Mouse (Mus musculus): ENCODE measurements around the gene Pfn1. TPM values are rescaled to one million over a fixed set of nuclear protein-coding genes. Genes with fewer than 3 reads are reported as not detected.

Gene Pfn1
- polyA plus RNA-seq, 1 experiment: 1,801 TPM

DNA sequence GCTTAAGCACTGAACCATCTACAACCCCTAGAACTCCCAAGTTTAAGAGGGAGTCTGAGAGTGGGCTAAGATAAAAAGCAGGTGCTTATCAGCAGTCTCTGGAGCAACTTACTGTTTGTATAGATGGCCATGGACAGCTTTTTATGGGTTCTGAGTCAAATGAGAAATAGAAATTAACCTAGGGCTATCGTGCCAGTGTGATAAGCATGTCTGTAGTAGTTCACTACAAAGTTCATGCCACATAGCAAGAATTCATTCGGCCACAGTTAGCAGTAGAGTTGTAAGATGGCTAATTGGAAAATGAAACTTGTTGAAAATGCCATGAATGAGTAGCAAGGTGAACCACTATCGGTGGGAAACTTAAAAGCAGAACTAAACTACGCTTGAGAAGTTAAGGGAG is 5.9 kb downstream of the Pfn1 start:
- H3K4me3 ChIP-seq (ENCODE audit: insufficient read depth, low read length): peak overlapping the region; percentile 92
- peak overlapping the region; percentile 97; the same call in 1 of the 2 replicates for H3K27ac ChIP-seq (ENCODE audit: insufficient read depth, low read depth, low read length)
- peaks cover 28% of the 10 kb centered on the region for H3K4me1 ChIP-seq (ENCODE audit: control insufficient read depth, insufficient read depth, low read length)
- TF ChIP-seq POLR2A (IDR thresholded peaks at IDR 0.05; ENCODE audit: borderline replicate concordance, low read depth, low read length) (no peak), CTCF (IDR thresholded peaks at IDR 0.05; ENCODE audit: low read depth, low read length) (no peak)

- no peak for TF ChIP-seq POLR2A (IDR thresholded peaks at IDR 0.05; ENCODE audit: borderline replicate concordance, low read depth, low read length)
- no peak for TF ChIP-seq CTCF (IDR thresholded peaks at IDR 0.05; ENCODE audit: low read depth, low read length)
- peak overlapping the region; percentile 92 for H3K4me3 ChIP-seq (ENCODE audit: insufficient read depth, low read length)
- peaks cover 28% of the 10 kb centered on the region for H3K4me1 ChIP-seq (ENCODE audit: control insufficient read depth, insufficient read depth, low read length)
- H3K27ac ChIP-seq (ENCODE audit: insufficient read depth, low read depth, low read length): peak overlapping the region; percentile 97
These were observed 6.6 kb downstream of the Pfn1 start for GRCm38 (mm10) chr11:70647716-70648420.

DNA sequence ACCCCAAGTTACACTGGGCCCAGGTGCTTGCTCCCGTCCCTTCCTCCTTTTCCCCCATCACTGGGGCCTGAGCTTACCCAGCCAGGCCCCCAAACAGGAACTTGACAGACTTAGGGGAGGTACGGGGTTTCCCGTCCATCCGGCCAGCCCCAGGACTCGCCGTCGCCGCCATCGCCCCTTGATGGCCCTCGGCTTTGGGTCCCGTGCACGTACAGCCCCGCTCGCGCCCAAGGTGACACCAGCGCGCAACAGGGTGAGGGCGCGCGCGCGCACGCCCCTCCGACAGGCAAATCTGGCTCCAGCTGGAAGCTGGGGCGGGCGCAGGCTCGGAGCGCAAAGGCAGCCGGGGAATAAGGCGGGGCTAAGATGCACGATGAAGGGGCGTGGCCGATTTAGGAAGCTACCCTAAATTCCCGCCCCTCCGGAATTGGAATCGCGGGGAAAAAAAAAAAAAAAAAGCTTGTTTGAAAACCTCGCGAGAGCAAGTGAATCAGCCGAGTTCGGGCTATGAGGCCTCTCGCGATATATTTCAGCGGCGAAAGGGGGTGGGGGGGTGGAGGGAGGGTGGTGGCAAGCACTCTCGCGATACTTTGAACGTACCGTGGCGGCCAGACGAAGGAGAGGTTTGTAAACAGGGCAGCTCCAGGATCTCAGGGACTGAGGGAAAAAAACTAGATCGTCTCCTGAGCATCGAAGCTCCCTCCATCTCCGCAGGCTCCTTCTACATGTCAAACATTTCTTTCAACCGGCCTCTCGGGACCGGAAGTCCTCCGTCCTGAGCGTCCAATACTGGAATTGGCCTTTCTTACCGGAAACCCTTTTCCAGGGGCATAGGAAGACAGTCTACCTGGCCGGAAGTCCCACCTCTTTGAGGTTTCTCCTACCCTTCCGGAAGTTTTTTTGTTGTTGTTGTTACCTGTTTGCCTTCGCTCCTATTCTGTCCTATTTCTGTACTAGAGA is 7.5 kb downstream of the Pfn1 start, which contains the start of the genes Rnf167 and Slc25a11:
Gene Rnf167, plus strand, starts transcription at position 545 of the 960 bp plus-strand sequence.
Gene Slc25a11, minus strand, starts transcription at position 789 of the 960 bp plus-strand sequence.
- TF ChIP-seq POLR2A (IDR thresholded peaks at IDR 0.05; ENCODE audit: borderline replicate concordance, low read depth, low read length) (0 out of 2 replicates have a peak, but pooled peaks have one; percentile 40), CTCF (IDR thresholded peaks at IDR 0.05; ENCODE audit: low read depth, low read length) (no peak)
- Histone ChIP-seq H3K4me3 (ENCODE audit: insufficient read depth, low read length) (peak within 1 kb of the TSS; percentile 92), H3K27ac (ENCODE audit: insufficient read depth, low read depth, low read length) (peak within 1 kb of the TSS; percentile 97), H3K4me1 (ENCODE audit: control insufficient read depth, insufficient read depth, low read length) (peaks cover 28% of the 10 kb centered on the region)

- Histone ChIP-seq H3K4me3 (ENCODE audit: insufficient read depth, low read length) (peak overlapping the region; percentile 65), H3K27ac (ENCODE audit: insufficient read depth, low read depth, low read length) (peak overlapping the region; percentile 71), H3K4me1 (ENCODE audit: control insufficient read depth, insufficient read depth, low read length) (peaks cover 28% of the 10 kb centered on the region)
- no peak for TF ChIP-seq POLR2A (IDR thresholded peaks at IDR 0.05; ENCODE audit: borderline replicate concordance, low read depth, low read length)
- TF ChIP-seq CTCF (IDR thresholded peaks at IDR 0.05; ENCODE audit: low read depth, low read length): no peak
These were observed 8.2 kb downstream of the Pfn1 start for GRCm38 (mm10) chr11:70646259-70646555.

DNA sequence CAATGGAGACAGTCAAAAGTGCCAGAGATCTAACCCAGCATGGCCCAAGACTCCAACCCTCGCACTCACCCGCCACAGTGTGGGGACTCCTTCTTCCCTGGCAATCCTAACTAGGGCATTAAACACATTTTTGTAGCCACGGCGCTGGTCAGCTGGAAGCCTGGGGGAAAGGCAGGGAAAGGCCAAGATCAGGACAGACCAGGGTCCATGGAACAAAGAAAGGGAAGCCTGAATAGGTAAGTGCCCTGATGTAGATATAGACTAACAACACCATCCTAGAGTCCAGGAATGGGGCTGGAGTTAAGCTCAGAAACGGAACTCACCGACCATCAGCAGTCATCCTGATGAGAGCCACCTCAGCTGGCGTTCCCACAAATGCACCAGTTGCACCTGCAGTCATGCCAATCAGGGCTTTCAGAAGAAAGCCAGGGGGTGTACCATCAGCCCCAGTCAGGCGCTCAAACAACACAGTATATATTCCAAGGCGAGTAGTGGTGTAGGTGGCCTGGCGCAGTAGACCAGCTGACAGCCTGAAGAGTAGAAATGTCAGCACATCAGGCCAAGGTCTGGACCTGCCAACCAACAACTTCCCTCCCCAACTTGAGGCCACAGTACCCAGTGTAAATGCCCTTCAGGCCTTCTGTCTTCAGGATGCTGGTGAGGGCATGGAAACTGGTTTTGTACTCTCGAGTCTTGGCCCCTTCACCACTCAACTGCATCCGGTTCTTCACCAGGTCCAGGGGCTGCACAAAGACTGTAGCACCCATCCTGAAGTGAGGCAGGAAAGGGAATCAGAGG is 8.8 kb downstream of the Pfn1 start:
- TF ChIP-seq POLR2A (IDR thresholded peaks at IDR 0.05; ENCODE audit: borderline replicate concordance, low read depth, low read length): no peak
- no peak for TF ChIP-seq CTCF (IDR thresholded peaks at IDR 0.05; ENCODE audit: low read depth, low read length)
- Histone ChIP-seq H3K4me3 (ENCODE audit: insufficient read depth, low read length) (peak overlapping the region; percentile 65), H3K27ac (ENCODE audit: insufficient read depth, low read depth, low read length) (peak overlapping the region; percentile 71), H3K4me1 (ENCODE audit: control insufficient read depth, insufficient read depth, low read length) (peaks cover 23% of the 10 kb centered on the region)

- Histone ChIP-seq H3K4me3 (ENCODE audit: insufficient read depth, low read length) (no peak overlapping the region), H3K27ac (ENCODE audit: insufficient read depth, low read depth, low read length) (no peak overlapping the region), H3K4me1 (ENCODE audit: control insufficient read depth, insufficient read depth, low read length) (peaks cover 15% of the 10 kb centered on the region)
- TF ChIP-seq POLR2A (IDR thresholded peaks at IDR 0.05; ENCODE audit: borderline replicate concordance, low read depth, low read length) (no peak), CTCF (IDR thresholded peaks at IDR 0.05; ENCODE audit: low read depth, low read length) (no peak)
These were observed 9.8 kb downstream of the Pfn1 start for GRCm38 (mm10) chr11:70644564-70645103.

- peaks cover 8% of the 10 kb centered on the region; the same call in 1 of the 2 replicates for H3K4me1 ChIP-seq (ENCODE audit: control insufficient read depth, insufficient read depth, low read length)
- TF ChIP-seq POLR2A (IDR thresholded peaks at IDR 0.05; ENCODE audit: borderline replicate concordance, low read depth, low read length) (no peak), CTCF (IDR thresholded peaks at IDR 0.05; ENCODE audit: low read depth, low read length) (no peak)
- no peak overlapping the region for H3K27ac ChIP-seq (ENCODE audit: insufficient read depth, low read depth, low read length)
- H3K4me3 ChIP-seq (ENCODE audit: insufficient read depth, low read length): no peak overlapping the region
These were observed 11.4 kb downstream of the Pfn1 start for GRCm38 (mm10) chr11:70643051-70643450.

- TF ChIP-seq CTCF (IDR thresholded peaks at IDR 0.05; ENCODE audit: low read depth, low read length) (no peak), POLR2A (IDR thresholded peaks at IDR 0.05; ENCODE audit: borderline replicate concordance, low read depth, low read length) (no peak)
- peaks cover 8% of the 10 kb centered on the region; the same call in 1 of the 2 replicates for H3K4me1 ChIP-seq (ENCODE audit: control insufficient read depth, insufficient read depth, low read length)
- no peak overlapping the region for H3K4me3 ChIP-seq (ENCODE audit: insufficient read depth, low read length)
- no peak overlapping the region for H3K27ac ChIP-seq (ENCODE audit: insufficient read depth, low read depth, low read length)
These were observed 13.2 kb downstream of the Pfn1 start for GRCm38 (mm10) chr11:70641241-70641640.

- Histone ChIP-seq H3K4me3 (ENCODE audit: insufficient read depth, low read length) (no peak overlapping the region), H3K4me1 (ENCODE audit: control insufficient read depth, insufficient read depth, low read length) (no peaks in the 10 kb centered on the region), H3K27ac (ENCODE audit: insufficient read depth, low read depth, low read length) (no peak overlapping the region)
- TF ChIP-seq CTCF (IDR thresholded peaks at IDR 0.05; ENCODE audit: low read depth, low read length) (no peak), POLR2A (IDR thresholded peaks at IDR 0.05; ENCODE audit: borderline replicate concordance, low read depth, low read length) (no peak)
These were observed 14.5 kb downstream of the Pfn1 start for GRCm38 (mm10) chr11:70639976-70640375.

Data from bone marrow macrophage, adult 2 months (primary cell).